Mouse (Mus musculus) adipocyte (in vitro differentiated cells): ENCODE measurements around the gene Rbm41.
A peak's percentile ranks its signal among the peaks of the same experiment; 100 is the strongest.

Experiments
- DNase-seq: peaks from one replicate; pipeline ENCODE4 v3.0.0-alpha.2; 2016; ENCODE audit warnings: low spot score

Gene Rbm41

GRCm38 (mm10) chrX:139997740-139998690 is at the start of gene Rbm41:
Gene Rbm41, minus strand, starts transcription at chrX:139998595.
- DNase-seq = peak; percentile 63

- no peak for DNase-seq
Observed at GRCm38 (mm10) chrX:139998691-139999065, 283 bp upstream of the Rbm41 start.

- no peak for DNase-seq
Observed at GRCm38 (mm10) chrX:139982115-139982514, 16.3 kb downstream of the Rbm41 start.

- peak; percentile 2 for DNase-seq
Observed at GRCm38 (mm10) chrX:139933507-139933906, 64.9 kb downstream of the Rbm41 start.

GRCm38 (mm10) chrX:139932472-139932871 is 65.9 kb downstream of the Rbm41 start:
- DNase-seq = peak; percentile 54

GRCm38 (mm10) chrX:139920572-139920971 is 77.8 kb downstream of the Rbm41 start:
- peak; percentile 18 for DNase-seq

GRCm38 (mm10) chrX:139891387-139891786 is 107.0 kb downstream of the Rbm41 start:
- DNase-seq = no peak

GRCm38 (mm10) chrX:139883221-139883620 is 115.2 kb downstream of the Rbm41 start:
- peak; percentile 59 for DNase-seq

GRCm38 (mm10) chrX:139877936-139878335 is 120.5 kb downstream of the Rbm41 start:
- DNase-seq = peak; percentile 89

- peak; percentile 5 for DNase-seq
Observed at GRCm38 (mm10) chrX:139877105-139877504, 121.3 kb downstream of the Rbm41 start.

- peak; percentile 6 for DNase-seq
Observed at GRCm38 (mm10) chrX:139870938-139871791, 127.2 kb downstream of the Rbm41 start, which contains the start of gene Morc4. Gene Morc4, minus strand, starts transcription at chrX:139871677.

- DNase-seq = peak; percentile 29
Observed at GRCm38 (mm10) chrX:139870300-139870711, 128.1 kb downstream of the Rbm41 start.

- no peak for DNase-seq
Observed at GRCm38 (mm10) chrX:139859402-139859801, 139.0 kb downstream of the Rbm41 start.

- DNase-seq = no peak
Observed at GRCm38 (mm10) chrX:139854795-139855194, 143.6 kb downstream of the Rbm41 start.

GRCm38 (mm10) chrX:139841091-139841490 is 157.3 kb downstream of the Rbm41 start:
- no peak for DNase-seq
